Comparison of ENCODE assay signal across 15 mouse cellular contexts in genomic region chrX:155306390-155306789, GRCm38 (mm10). TPM values are rescaled to one million over a fixed set of nuclear protein-coding genes. Genes with fewer than 3 reads are reported as not detected.
DNase-seq lines count a peak whose midpoint lies in the region; ATAC-seq and TF ChIP-seq lines count a peak whose summit lies in the region.
"Had no signal": no experiment of that assay in that cellular context is flagged by ENCODE, and none has a peak within 500 bp of the region (broad histone marks: within the 10 kb centered on the region; RNA-seq: fewer than 3 reads in every experiment).

No protein-coding gene starts in this region.

- 96% methylated on average over 2 of the region's 2 CpGs for WGBS in heart, adult 2 months
- 100% methylated on average over 2 of the region's 2 CpGs for WGBS in hindbrain, embryonic 11.5 days

- peak; percentile 54 for TF ChIP-seq CTCF in heart, adult 2 months (IDR thresholded peaks at IDR 0.05)

- no peak overlapping the region for H3K9ac ChIP-seq in heart, adult 2 months (ENCODE audit: low read depth, low read length)
- no peak overlapping the region for H3K9ac ChIP-seq in hindbrain, embryonic 11.5 days (ENCODE audit: low read depth, low read length)
- H3K9ac ChIP-seq: lung, embryonic 14.5 days had no signal

- no peaks in the 10 kb centered on the region for H3K4me1 ChIP-seq in heart, adult 2 months (ENCODE audit: control insufficient read depth, insufficient read depth, low read length)
- H3K4me1 ChIP-seq in hindbrain, embryonic 11.5 days (replicated peaks; ENCODE audit: control insufficient read depth, insufficient read depth, low read length), result no peaks in the 10 kb centered on the region

- intact Hi-C loops in heart, adult 2 months (cut with DNase I), result no loop called here

- DNase-seq in heart, adult 2 months, result no peak
- DNase-seq in heart, adult 18-20 months, result no peak
- peak; percentile 1 for DNase-seq in lung, postnatal 10 days
- no peak for DNase-seq in lung, adult 18-20 months
- DNase-seq in NIH3T3 (ENCODE audit: low read depth), result peak; percentile 9
- no peak for DNase-seq in cerebellum, adult 8-10 months
- DNase-seq in hindbrain, embryonic 11.5 days (ENCODE audit: low spot score), result no peak
- DNase-seq: adrenal gland, adult 2 months; cerebellum, adult 9-10 months; kidney, postnatal 14 days; lung, embryonic 14.5 days had no signal

- no peak overlapping the region for H3K4me2 ChIP-seq in hindbrain, embryonic 11.5 days (replicated peaks; ENCODE audit: low read depth, low read length)
- H3K4me2 ChIP-seq: lung, embryonic 14.5 days; midbrain, embryonic 11.5 days had no signal

- TF ChIP-seq POLR2A in heart, adult 2 months (IDR thresholded peaks at IDR 0.05; ENCODE audit: insufficient read depth, low read depth, low read length), result no peak

- ATAC-seq in megakaryocyte-erythroid progenitor cell, adult 5-6 weeks (replicated peaks; ENCODE audit: low FRiP score, low TSS enrichment, poor library complexity, severe bottlenecking), result 0 out of 2 replicates have a peak, but pooled peaks have one; percentile 57
- ATAC-seq in hindbrain, embryonic 11.5 days (ENCODE audit: low FRiP score), result no peak
- ATAC-seq: hindbrain, embryonic 16.5 days had no signal

- no peaks in the 10 kb centered on the region for H3K79me2 ChIP-seq in heart, adult 2 months (replicated peaks; ENCODE audit: control insufficient read depth, insufficient read depth, low read length)

- H3K9me3 ChIP-seq in hindbrain, embryonic 11.5 days (ENCODE audit: control insufficient read depth, low read length), result no peaks in the 10 kb centered on the region

- no peak for TF ChIP-seq EP300 in heart, adult 2 months (IDR thresholded peaks at IDR 0.05; ENCODE audit: insufficient read depth, low read depth, low read length)

- H3K27ac ChIP-seq in heart, adult 2 months, result no peak overlapping the region
- no peak overlapping the region for H3K27ac ChIP-seq in hindbrain, embryonic 11.5 days (ENCODE audit: low read depth, low read length)

- no peaks in the 10 kb centered on the region for H3K36me3 ChIP-seq in heart, adult 2 months (ENCODE audit: control insufficient read depth, insufficient read depth, low read length)
- H3K36me3 ChIP-seq in hindbrain, embryonic 11.5 days (ENCODE audit: control insufficient read depth, insufficient read depth, low read length), result no peaks in the 10 kb centered on the region

- H3K27me3 ChIP-seq in heart, adult 2 months (ENCODE audit: control insufficient read depth, insufficient read depth, low read length), result no peaks in the 10 kb centered on the region
- H3K27me3 ChIP-seq in hindbrain, embryonic 11.5 days (ENCODE audit: control insufficient read depth, insufficient read depth, low read length), result no peaks in the 10 kb centered on the region

- no peak overlapping the region for H3K4me3 ChIP-seq in heart, adult 2 months
- H3K4me3 ChIP-seq in hindbrain, embryonic 11.5 days (ENCODE audit: low read depth, low read length), result no peak overlapping the region
- H3K4me3 ChIP-seq: erythroblast, embryonic 14.5 days had no signal

RNA-seq across cellular contexts. Expression of gene Prdx4, which starts 34.2 kb away (rescaled TPM):
- 10 to 100 TPM; 25.1 to 25.7 TPM for total RNA-seq in heart, adult 2 months (2021)
- 22.6 and 34.9 TPM in 2 replicates for polyA plus RNA-seq in heart, adult 2 months (2012; rRNA removed)
- 10 to 100 TPM; 26.4 to 26.6 TPM for total RNA-seq in heart, adult 18-20 months (2021)
- total RNA-seq in megakaryocyte-erythroid progenitor cell, adult 5-6 weeks (2014; fragmentation: Nextera tagmentation), result 79.7 and 90.9 TPM in 2 replicates
- total RNA-seq in megakaryocyte-erythroid progenitor cell, adult 5-6 weeks (2017), result 70.2 and 74.9 TPM in 2 replicates
- 234 and 249 TPM in 2 replicates for polyA plus RNA-seq in hindbrain, embryonic 11.5 days (2014; fragmentation: Nextera tagmentation; extraction: Ambion mirVana)

RNA-seq across cellular contexts. Expression of gene Acot9, which starts 44.1 kb away (rescaled TPM):
- 10 to 100 TPM; 24.0 to 26.1 TPM for total RNA-seq in heart, adult 2 months (2021)
- 11.5 and 21.1 TPM in 2 replicates for polyA plus RNA-seq in heart, adult 2 months (2012; rRNA removed)
- 10 to 100 TPM; 23.1 to 28.1 TPM for total RNA-seq in heart, adult 18-20 months (2021)
- total RNA-seq in megakaryocyte-erythroid progenitor cell, adult 5-6 weeks (2014; fragmentation: Nextera tagmentation), result 18.1 and 34.5 TPM in 2 replicates
- 25.1 and 27.0 TPM in 2 replicates for total RNA-seq in megakaryocyte-erythroid progenitor cell, adult 5-6 weeks (2017)
- polyA plus RNA-seq in hindbrain, embryonic 11.5 days (2014; fragmentation: Nextera tagmentation; extraction: Ambion mirVana), result 28.1 and 29.7 TPM in 2 replicates

Comparison
In these comparisons a context has a peak if more than half of its experiments do, and no peak if none do; other contexts are left out.
1. DNase-seq: peak in lung, postnatal 10 days (single experiment) and NIH3T3 (single experiment); none in heart, adult 2 months (0 of 2), heart, adult 18-20 months (0 of 2), lung, adult 18-20 months (0 of 2), cerebellum, adult 8-10 months (single experiment) and hindbrain, embryonic 11.5 days (single experiment).